Mouse (Mus musculus) ES-Bruce4 (cell line): ENCODE results near the gene Tgfbr2. TPM values are rescaled to one million over a fixed set of nuclear protein-coding genes. Genes with fewer than 3 reads are reported as not detected.

ENCODE experiments used
- H3K27ac ChIP-seq: 2 replicates; pipeline ENCODE4 v1.5.1; 2012; ENCODE audit warnings: low read length, inconsistent platforms; ENCODE audit not compliant: insufficient read depth
- H3K27me3 ChIP-seq: 2 replicates; pipeline ENCODE4 v1.6.1; 2012; ENCODE audit warnings: mild to moderate bottlenecking, low read length, inconsistent platforms; ENCODE audit not compliant: control insufficient read depth, poor library complexity, insufficient read depth, severe bottlenecking
- H3K36me3 ChIP-seq: 2 replicates; pipeline ENCODE4 v1.6.1; 2012; ENCODE audit warnings: inconsistent platforms, mild to moderate bottlenecking, low read length, moderate library complexity; ENCODE audit not compliant: control insufficient read depth, poor library complexity, insufficient read depth, severe bottlenecking
- H3K4me1 ChIP-seq: one replicate; pipeline ENCODE4 v1.8.1; 2011; ENCODE audit warnings: low read length; ENCODE audit not compliant: control insufficient read depth, insufficient read depth
- H3K4me3 ChIP-seq: 2 replicates; pipeline ENCODE4 v1.5.1; 2011; ENCODE audit warnings: low read depth, mild to moderate bottlenecking, low read length
- H3K9ac ChIP-seq: 2 replicates; pipeline ENCODE4 v1.6.1; 2012; ENCODE audit warnings: low read depth, mild to moderate bottlenecking, inconsistent platforms; ENCODE audit not compliant: poor library complexity, severe bottlenecking
- H3K9me3 ChIP-seq: replicated peaks from 2 replicates; pipeline ENCODE4 v1.6.1; 2012; ENCODE audit warnings: mild to moderate bottlenecking, low read length, inconsistent platforms; ENCODE audit not compliant: control insufficient read depth, poor library complexity, insufficient read depth, severe bottlenecking
- CTCF ChIP-seq: IDR thresholded peaks from one replicate; pipeline ENCODE4 v1.8.1; 2011; ENCODE audit warnings: low read depth, low read length
- EP300 ChIP-seq: IDR thresholded peaks from 2 replicates; pipeline ENCODE4 v1.6.1; 2011; ENCODE audit warnings: low read depth, low read length; ENCODE audit not compliant: insufficient read depth
- POLR2A ChIP-seq: IDR thresholded peaks from one replicate; pipeline ENCODE4 v1.8.1; 2011; ENCODE audit warnings: low read length; ENCODE audit not compliant: insufficient read depth
- polyA plus RNA-seq: library from polyadenylated mRNA; stranded (reverse); fragments of >200 nt; gene quantifications from 2 replicates; pipeline ENCODE4 v1.2.4, GENCODE M21; 2011; ENCODE audit warnings: low read depth; ENCODE audit not compliant: missing spikeins, insufficient read depth, insufficient read length

The Tgfbr2 gene
- polyA plus RNA-seq, 1 experiment, result 3.4 TPM

- TF ChIP-seq POLR2A (no peak), CTCF (no peak), EP300 (no peak)
- no peaks in the 10 kb centered on the region for H3K4me1 ChIP-seq
- no peaks in the 10 kb centered on the region for H3K36me3 ChIP-seq
- no peak overlapping the region for H3K4me3 ChIP-seq
- no peaks in the 10 kb centered on the region; the same call in 1 of the 2 replicates for H3K27me3 ChIP-seq
- H3K9ac ChIP-seq, result no peak overlapping the region
- no peaks in the 10 kb centered on the region for H3K9me3 ChIP-seq
- H3K27ac ChIP-seq, result no peak overlapping the region
Observed at GRCm38 (mm10) chr9:116156501-116156900, 18.7 kb downstream of the Tgfbr2 start.

- no peaks in the 10 kb centered on the region for H3K4me1 ChIP-seq
- H3K9ac ChIP-seq, result no peak overlapping the region
- H3K27me3 ChIP-seq, result no peaks in the 10 kb centered on the region; the same call in 1 of the 2 replicates
- TF ChIP-seq CTCF (no peak), POLR2A (no peak), EP300 (no peak)
- H3K27ac ChIP-seq, result no peak overlapping the region
- H3K9me3 ChIP-seq, result no peaks in the 10 kb centered on the region
- no peak overlapping the region for H3K4me3 ChIP-seq
- no peaks in the 10 kb centered on the region for H3K36me3 ChIP-seq
Observed at GRCm38 (mm10) chr9:116152878-116153277, 22.3 kb downstream of the Tgfbr2 start.

DNA sequence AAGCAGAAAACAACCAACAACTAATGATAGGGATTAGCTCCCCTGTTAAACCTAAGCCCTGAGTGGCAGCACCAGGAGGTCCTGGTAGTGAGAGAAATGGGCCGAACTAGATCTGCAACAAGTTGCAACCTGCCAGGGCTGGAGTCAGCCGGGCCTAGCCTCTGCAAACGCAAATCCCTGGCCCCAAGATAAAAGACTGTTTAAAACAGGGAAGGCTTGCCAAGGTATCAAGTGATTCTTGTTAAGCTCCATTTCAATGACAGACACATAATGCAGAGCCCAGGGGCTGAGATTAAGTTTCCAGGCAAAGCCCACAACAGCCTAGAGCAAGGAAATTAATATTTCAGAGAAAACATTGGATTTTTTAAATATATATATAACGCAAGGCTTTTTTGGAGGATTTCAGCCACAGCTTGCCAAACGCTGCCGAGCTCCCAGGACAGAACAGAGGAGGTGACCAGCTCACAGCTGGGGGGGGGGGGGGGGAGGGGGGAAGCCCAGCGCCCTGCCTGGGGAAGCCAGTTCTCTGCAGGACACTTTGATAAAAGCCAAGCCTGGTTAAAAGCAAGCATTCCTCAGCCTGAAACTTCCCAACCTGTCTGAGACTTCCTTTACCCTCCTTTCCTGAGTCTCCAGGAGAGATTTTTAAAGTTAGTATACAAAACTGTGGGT is 24.3 kb downstream of the Tgfbr2 start:
- H3K9ac ChIP-seq, result no peak overlapping the region
- no peaks in the 10 kb centered on the region for H3K9me3 ChIP-seq
- H3K4me3 ChIP-seq, result no peak overlapping the region
- H3K27ac ChIP-seq, result no peak overlapping the region
- no peaks in the 10 kb centered on the region; the same call in 1 of the 2 replicates for H3K27me3 ChIP-seq
- TF ChIP-seq EP300, result no peak
- no peaks in the 10 kb centered on the region for H3K36me3 ChIP-seq
- no peaks in the 10 kb centered on the region for H3K4me1 ChIP-seq

DNA sequence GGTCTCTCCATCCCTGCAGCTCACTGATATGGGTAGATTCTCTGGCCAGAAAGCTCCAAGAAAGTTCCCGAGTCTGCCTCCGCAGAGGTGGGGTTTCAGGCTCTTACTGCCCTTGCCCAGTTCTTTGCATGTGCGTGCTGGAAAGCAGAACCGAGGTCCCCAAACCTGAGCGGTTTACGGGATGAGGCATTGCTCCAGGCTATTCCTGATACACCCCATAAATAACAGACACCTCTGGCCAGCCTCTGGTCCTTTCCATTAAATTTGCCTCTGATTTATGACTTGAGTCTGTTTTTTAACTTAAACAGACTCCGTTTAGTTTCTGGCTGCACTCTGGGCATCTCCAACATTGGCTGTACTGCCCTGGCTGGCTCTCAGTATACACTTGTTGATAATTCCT is 26.4 kb downstream of the Tgfbr2 start:
- Histone ChIP-seq H3K4me3 (no peak overlapping the region), H3K36me3 (no peaks in the 10 kb centered on the region), H3K4me1 (no peaks in the 10 kb centered on the region), H3K27ac (no peak overlapping the region), H3K9ac (no peak overlapping the region), H3K27me3 (no peaks in the 10 kb centered on the region; the same call in 1 of the 2 replicates), H3K9me3 (no peaks in the 10 kb centered on the region)
- TF ChIP-seq POLR2A (no peak), CTCF (no peak), EP300 (no peak)

- no peak overlapping the region for H3K27ac ChIP-seq
- TF ChIP-seq CTCF (no peak), POLR2A (no peak), EP300 (no peak)
- H3K4me3 ChIP-seq, result no peak overlapping the region
- no peaks in the 10 kb centered on the region for H3K4me1 ChIP-seq
- H3K9ac ChIP-seq, result no peak overlapping the region
- H3K9me3 ChIP-seq, result no peaks in the 10 kb centered on the region
- H3K27me3 ChIP-seq, result no peaks in the 10 kb centered on the region
- no peaks in the 10 kb centered on the region for H3K36me3 ChIP-seq
Observed at GRCm38 (mm10) chr9:116146235-116146634, 28.9 kb downstream of the Tgfbr2 start.

GRCm38 (mm10) chr9:116145231-116145641 is 29.9 kb downstream of the Tgfbr2 start:
- TF ChIP-seq POLR2A (no peak), EP300 (no peak), CTCF (no peak)
- no peak overlapping the region for H3K27ac ChIP-seq
- H3K4me3 ChIP-seq, result no peak overlapping the region
- no peaks in the 10 kb centered on the region for H3K9me3 ChIP-seq
- no peaks in the 10 kb centered on the region for H3K4me1 ChIP-seq
- H3K9ac ChIP-seq, result no peak overlapping the region
- H3K36me3 ChIP-seq, result no peaks in the 10 kb centered on the region
- no peaks in the 10 kb centered on the region for H3K27me3 ChIP-seq
